ENCODE assay signal across 8 mouse cellular contexts in genomic region chr19:5911430-5912102, GRCm38 (mm10). TPM values are rescaled to one million over a fixed set of nuclear protein-coding genes. Genes with fewer than 3 reads are reported as not detected.
DNase-seq lines count a peak whose midpoint lies in the region; ATAC-seq and TF ChIP-seq lines count a peak whose summit lies in the region.

No protein-coding gene starts in this region.

- peak overlapping the region; percentile 89 for H3K4me2 ChIP-seq in lung, postnatal 0 days (replicated peaks; ENCODE audit: low read depth, low read length)
- peak overlapping the region; percentile 89 for H3K4me2 ChIP-seq in intestine, postnatal 0 days (replicated peaks; ENCODE audit: low read depth)

- TF ChIP-seq EP300 in lung, postnatal 0 days (IDR thresholded peaks at IDR 0.05), result no peak

- H3K9ac ChIP-seq in lung, postnatal 0 days (replicated peaks; ENCODE audit: low read depth), result peak overlapping the region; percentile 83
- H3K9ac ChIP-seq in intestine, postnatal 0 days (ENCODE audit: low read depth, low read length), result peak overlapping the region; percentile 92

- TF ChIP-seq CTCF in lung, postnatal 0 days (IDR thresholded peaks at IDR 0.05), result no peak
- no peak for TF ChIP-seq CTCF in intestine, postnatal 0 days (IDR thresholded peaks at IDR 0.05; ENCODE audit: low read depth)
- no peak for TF ChIP-seq CTCF in olfactory bulb, adult 2 months (IDR thresholded peaks at IDR 0.05; ENCODE audit: insufficient read depth, low read depth, low read length)

- no peak for TF ChIP-seq POLR2A in olfactory bulb, adult 2 months (IDR thresholded peaks at IDR 0.05; ENCODE audit: insufficient read depth, low read depth, low read length)

- H3K4me1 ChIP-seq in lung, postnatal 0 days (ENCODE audit: insufficient read depth, low read depth, low read length), result peaks cover 7% of the 10 kb centered on the region; the same call in 1 of the 2 replicates
- peaks cover 30% of the 10 kb centered on the region for H3K4me1 ChIP-seq in embryonic facial prominence, embryonic 10.5 days
- 0 out of 2 replicates have a peak, but pooled peaks cover 11% of the 10 kb centered on the region for H3K4me1 ChIP-seq in intestine, postnatal 0 days (replicated peaks; ENCODE audit: control insufficient read depth, insufficient read depth, low read length)
- H3K4me1 ChIP-seq in olfactory bulb, adult 2 months (ENCODE audit: control insufficient read depth, insufficient read depth, low read length), result peaks cover 11% of the 10 kb centered on the region

- peak; percentile 55 for DNase-seq in lung, postnatal 0 days (ENCODE audit: low spot score)
- DNase-seq in lung, postnatal 10 days, result no peak
- no peak for DNase-seq in embryonic facial prominence, embryonic 10.5 days (ENCODE audit: low spot score)
- DNase-seq in gastrocnemius, postnatal 4 days (ENCODE audit: low spot score in 2 of 2), result no peak
- DNase-seq in adrenal gland, adult 18-20 months (ENCODE audit: low spot score in 2 of 2), result no peak
- no peak for DNase-seq in right cerebral cortex, adult 18-20 months

- peak overlapping the region; percentile 69 for H3K4me3 ChIP-seq in lung, postnatal 0 days (ENCODE audit: low read depth, low read length)
- H3K4me3 ChIP-seq in embryonic facial prominence, embryonic 10.5 days, result peak overlapping the region; percentile 98
- peak overlapping the region; percentile 79 for H3K4me3 ChIP-seq in intestine, postnatal 0 days (ENCODE audit: low read depth, low read length)
- H3K4me3 ChIP-seq in olfactory bulb, adult 2 months (ENCODE audit: insufficient read depth, low read depth, low read length), result peak overlapping the region; percentile 89

- 1% methylated on average over 14 of the region's 14 CpGs for WGBS in lung, postnatal 0 days
- WGBS in embryonic facial prominence, embryonic 10.5 days, result 14% methylated on average over 14 of the region's 14 CpGs
- WGBS in intestine, postnatal 0 days, result 3% methylated on average over 14 of the region's 14 CpGs
- 2% methylated on average over 14 of the region's 14 CpGs for WGBS in olfactory bulb, adult 2 months

- H3K9me3 ChIP-seq in lung, postnatal 0 days (ENCODE audit: low read length), result no peaks in the 10 kb centered on the region
- no peaks in the 10 kb centered on the region for H3K9me3 ChIP-seq in embryonic facial prominence, embryonic 10.5 days
- H3K9me3 ChIP-seq in intestine, postnatal 0 days (ENCODE audit: control insufficient read depth), result no peaks in the 10 kb centered on the region

- H3K27ac ChIP-seq in lung, postnatal 0 days (ENCODE audit: low read length), result peak overlapping the region; percentile 89
- H3K27ac ChIP-seq in embryonic facial prominence, embryonic 10.5 days (replicated peaks), result peak overlapping the region; percentile 96
- H3K27ac ChIP-seq in intestine, postnatal 0 days (ENCODE audit: low read depth, low read length), result peak overlapping the region; percentile 67
- H3K27ac ChIP-seq in olfactory bulb, adult 2 months (ENCODE audit: insufficient read depth, low read depth, low read length), result peak overlapping the region; percentile 68

- no peak for ATAC-seq in lung, postnatal 0 days
- ATAC-seq in intestine, postnatal 0 days, result no peak

- no peaks in the 10 kb centered on the region for H3K36me3 ChIP-seq in lung, postnatal 0 days (ENCODE audit: insufficient read depth, low read length)
- H3K36me3 ChIP-seq in embryonic facial prominence, embryonic 10.5 days (replicated peaks), result peaks cover 38% of the 10 kb centered on the region
- peaks cover 5% of the 10 kb centered on the region for H3K36me3 ChIP-seq in intestine, postnatal 0 days (ENCODE audit: control insufficient read depth, insufficient read depth)

- no peaks in the 10 kb centered on the region for H3K27me3 ChIP-seq in lung, postnatal 0 days (replicated peaks; ENCODE audit: insufficient read depth, low read length)
- no peaks in the 10 kb centered on the region for H3K27me3 ChIP-seq in embryonic facial prominence, embryonic 10.5 days (replicated peaks; ENCODE audit: low read depth, poor library complexity, severe bottlenecking)
- no peaks in the 10 kb centered on the region for H3K27me3 ChIP-seq in intestine, postnatal 0 days (replicated peaks; ENCODE audit: control insufficient read depth, insufficient read depth, low read length)

RNA-seq across cellular contexts. Expression of gene Dpf2, which starts 1.2 kb away (rescaled TPM):
- 77.7 and 78.0 TPM in 2 replicates for polyA plus RNA-seq in lung, postnatal 0 days (2015; fragmentation: Nextera tagmentation; extraction: Ambion mirVana)
- polyA plus RNA-seq in embryonic facial prominence, embryonic 10.5 days (2016; fragmentation: Nextera tagmentation; extraction: Ambion mirVana), result 231 and 251 TPM in 2 replicates
- 49.9 and 51.9 TPM in 2 replicates for polyA plus RNA-seq in intestine, postnatal 0 days (2015; fragmentation: Nextera tagmentation; extraction: Ambion mirVana)
- not detected in 2 replicates for polyA plus RNA-seq in olfactory bulb, adult 2 months (2012; ENCODE audit: insufficient read depth, insufficient read length, low replicate concordance, missing spikeins)
- total RNA-seq in gastrocnemius, postnatal 4 days (2021), result 100 to 1,000 TPM in 1 of 2 experiments, 10 to 100 TPM in 1; 97.8 to 121 TPM
- 100 to 1,000 TPM; 111 to 129 TPM for total RNA-seq in adrenal gland, adult 18-20 months (2021)

RNA-seq across cellular contexts. Expression of gene Cdc42ep2, which starts 13.1 kb away (rescaled TPM):
- 21.3 and 23.2 TPM in 2 replicates for polyA plus RNA-seq in lung, postnatal 0 days (2015; fragmentation: Nextera tagmentation; extraction: Ambion mirVana)
- 1.5 and 2.2 TPM in 2 replicates for polyA plus RNA-seq in embryonic facial prominence, embryonic 10.5 days (2016; fragmentation: Nextera tagmentation; extraction: Ambion mirVana)
- 6.5 and 6.6 TPM in 2 replicates for polyA plus RNA-seq in intestine, postnatal 0 days (2015; fragmentation: Nextera tagmentation; extraction: Ambion mirVana)
- not detected in 2 replicates for polyA plus RNA-seq in olfactory bulb, adult 2 months (2012; ENCODE audit: insufficient read depth, insufficient read length, low replicate concordance, missing spikeins)
- total RNA-seq in gastrocnemius, postnatal 4 days (2021), result 10 to 100 TPM; 23.1 to 27.4 TPM
- 1 to 10 TPM; 5.2 to 8.0 TPM for total RNA-seq in adrenal gland, adult 18-20 months (2021)

RNA-seq across cellular contexts. Expression of gene Tigd3, which starts 17.6 kb away (rescaled TPM):
- polyA plus RNA-seq in lung, postnatal 0 days (2015; fragmentation: Nextera tagmentation; extraction: Ambion mirVana), result 1.3 and 1.5 TPM in 2 replicates
- polyA plus RNA-seq in embryonic facial prominence, embryonic 10.5 days (2016; fragmentation: Nextera tagmentation; extraction: Ambion mirVana), result 6.8 and 7.4 TPM in 2 replicates
- polyA plus RNA-seq in intestine, postnatal 0 days (2015; fragmentation: Nextera tagmentation; extraction: Ambion mirVana), result 1.0 and 1.2 TPM in 2 replicates
- polyA plus RNA-seq in olfactory bulb, adult 2 months (2012; ENCODE audit: insufficient read depth, insufficient read length, low replicate concordance, missing spikeins), result not detected in 2 replicates
- 1 to 10 TPM; 1.5 to 2.6 TPM for total RNA-seq in gastrocnemius, postnatal 4 days (2021)
- 1 to 10 TPM in 1 of 2 experiments, under 1 TPM in 1; 0.90 to 1.1 TPM for total RNA-seq in adrenal gland, adult 18-20 months (2021)

RNA-seq across cellular contexts. Expression of gene Slc25a45, which starts 34.0 kb away (rescaled TPM):
- polyA plus RNA-seq in lung, postnatal 0 days (2015; fragmentation: Nextera tagmentation; extraction: Ambion mirVana), result 8.4 and 10.2 TPM in 2 replicates
- 2.5 and 2.9 TPM in 2 replicates for polyA plus RNA-seq in embryonic facial prominence, embryonic 10.5 days (2016; fragmentation: Nextera tagmentation; extraction: Ambion mirVana)
- 3.8 and 4.0 TPM in 2 replicates for polyA plus RNA-seq in intestine, postnatal 0 days (2015; fragmentation: Nextera tagmentation; extraction: Ambion mirVana)
- not detected in 2 replicates for polyA plus RNA-seq in olfactory bulb, adult 2 months (2012; ENCODE audit: insufficient read depth, insufficient read length, low replicate concordance, missing spikeins)
- 1 to 10 TPM; 3.7 to 3.8 TPM for total RNA-seq in gastrocnemius, postnatal 4 days (2021)
- total RNA-seq in adrenal gland, adult 18-20 months (2021), result 10 to 100 TPM in 1 of 2 experiments, 1 to 10 TPM in 1; 4.9 to 19.0 TPM

RNA-seq across cellular contexts. Expression of gene Frmd8, which starts 36.5 kb away (rescaled TPM):
- polyA plus RNA-seq in lung, postnatal 0 days (2015; fragmentation: Nextera tagmentation; extraction: Ambion mirVana), result 33.9 and 35.1 TPM in 2 replicates
- polyA plus RNA-seq in embryonic facial prominence, embryonic 10.5 days (2016; fragmentation: Nextera tagmentation; extraction: Ambion mirVana), result 44.6 and 45.4 TPM in 2 replicates
- polyA plus RNA-seq in intestine, postnatal 0 days (2015; fragmentation: Nextera tagmentation; extraction: Ambion mirVana), result 21.7 and 24.0 TPM in 2 replicates
- not detected in 2 replicates for polyA plus RNA-seq in olfactory bulb, adult 2 months (2012; ENCODE audit: insufficient read depth, insufficient read length, low replicate concordance, missing spikeins)
- 10 to 100 TPM; 16.2 to 16.7 TPM for total RNA-seq in gastrocnemius, postnatal 4 days (2021)
- 10 to 100 TPM; 21.1 to 42.8 TPM for total RNA-seq in adrenal gland, adult 18-20 months (2021)
